Mouse (Mus musculus) G1E (cell line): ENCODE results near the gene Actn4. TPM values are rescaled to one million over a fixed set of nuclear protein-coding genes. Genes with fewer than 3 reads are reported as not detected.
"Not testable (repeated sequence)": the region's sequence is repeated elsewhere in the genome, so short reads cannot be mapped to it uniquely, and the experiment has no call there.

Experiments
- ATAC-seq: 2 replicates; pipeline ENCODE4 v1.8.0; 2016; ENCODE audit warnings: mild to moderate bottlenecking; ENCODE audit not compliant: insufficient number of reproducible peaks, poor library complexity, low FRiP score, severe bottlenecking; ENCODE audit errors: extremely low read depth
- DNase-seq: peaks from one replicate; pipeline ENCODE4 v3.0.0; 2012; ENCODE audit warnings: low spot score
- H3K27me3 ChIP-seq: 2 replicates; pipeline ENCODE4 v1.6.1; 2012; ENCODE audit warnings: mild to moderate bottlenecking, low read length, inconsistent platforms; ENCODE audit not compliant: insufficient read depth
- H3K36me3 ChIP-seq: replicated peaks from 2 replicates; pipeline ENCODE3; 2012; ENCODE audit warnings: mild to moderate bottlenecking, inconsistent platforms
- H3K4me1 ChIP-seq: 2 replicates; pipeline ENCODE4 v1.6.1; 2012; ENCODE audit warnings: low read depth, low read length, inconsistent platforms, mixed read lengths; ENCODE audit not compliant: insufficient read depth
- H3K4me3 ChIP-seq: 2 replicates; pipeline ENCODE4 v1.5.1; 2012; ENCODE audit warnings: low read depth, mild to moderate bottlenecking, inconsistent platforms, low read length, moderate library complexity, mixed read lengths
- H3K9me3 ChIP-seq: replicated peaks from 2 replicates; pipeline ENCODE4 v1.6.1; 2012; ENCODE audit warnings: inconsistent platforms
- CTCF ChIP-seq: IDR thresholded peaks from 2 replicates; pipeline ENCODE4 v1.5.1; 2012; ENCODE audit warnings: low read depth, low read length, inconsistent platforms, mixed read lengths
- GATA1 ChIP-seq: IDR thresholded peaks from 2 replicates; pipeline ENCODE4 v1.6.1; 2012; ENCODE audit warnings: borderline replicate concordance, low read length, inconsistent platforms, mixed read lengths
- GATA2 ChIP-seq: IDR thresholded peaks from 2 replicates; pipeline ENCODE4 v1.6.1; 2012; ENCODE audit warnings: low read depth, low read length, inconsistent platforms, borderline replicate concordance
- POLR2AphosphoS5 ChIP-seq: IDR thresholded peaks from 2 replicates; pipeline ENCODE4 v1.6.1; 2012; ENCODE audit warnings: low read depth, low read length, inconsistent platforms; ENCODE audit not compliant: insufficient replicate concordance
- TAL1 ChIP-seq: conservative IDR thresholded peaks from 2 replicates; pipeline ENCODE4 v1.6.1; 2012; ENCODE audit warnings: low read depth, low read length, inconsistent platforms, mixed read lengths
- polyA plus RNA-seq: library from polyadenylated mRNA; stranded (reverse); fragments of >175 nt; gene quantifications from 2 replicates; pipeline ENCODE4 v1.2.3, GENCODE M21; 2012
- total RNA-seq, 2 experiments: library from RNA; stranded (forward) in 1 of 2; stranded (reverse) in 1 of 2; fragments of 200-1000 nt in 1 of 2; fragments of >200 nt in 1 of 2; fragmentation: Nextera tagmentation in 1 of 2; gene quantifications; 2 replicates each; pipeline ENCODE4 v1.2.3; 2014 to 2017

Actn4 gene
- total and polyA plus RNA-seq, 3 experiments, result 28.1 to 260 (median 121) TPM

DNA sequence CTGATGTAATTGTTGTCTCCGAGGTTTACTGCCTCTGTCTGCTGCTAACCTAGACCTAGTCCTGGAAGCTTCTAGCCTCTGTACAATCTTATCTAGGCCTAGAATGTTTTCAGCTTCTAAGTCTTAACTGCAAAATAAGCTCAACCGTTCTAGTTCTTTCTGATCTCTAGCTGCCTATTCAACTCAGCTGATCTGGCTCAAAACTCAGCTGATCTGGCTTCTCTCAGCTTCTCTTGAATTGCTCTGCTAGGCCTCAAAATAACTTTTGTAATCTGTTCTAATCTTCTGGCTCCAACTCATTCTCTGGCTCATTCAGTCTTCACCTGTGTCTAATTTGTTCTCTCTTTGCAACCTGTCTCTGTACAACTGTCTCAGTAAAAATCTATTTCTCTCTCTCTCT is 87.6 kb downstream of the Actn4 start:
- no peak for ATAC-seq
- DNase-seq, result no peak
- Histone ChIP-seq H3K27me3 (peaks cover 10% of the 10 kb centered on the region; the same call in 1 of the 2 replicates), H3K4me3 (no peak overlapping the region), H3K36me3 (no peaks in the 10 kb centered on the region), H3K4me1 (peaks cover 12% of the 10 kb centered on the region), H3K9me3 (no peaks in the 10 kb centered on the region)
- no peak for TF ChIP-seq TAL1
- no peak for TF ChIP-seq GATA1
- no peak for TF ChIP-seq POLR2AphosphoS5
- no peak for TF ChIP-seq GATA2
- no peak for TF ChIP-seq CTCF

DNA sequence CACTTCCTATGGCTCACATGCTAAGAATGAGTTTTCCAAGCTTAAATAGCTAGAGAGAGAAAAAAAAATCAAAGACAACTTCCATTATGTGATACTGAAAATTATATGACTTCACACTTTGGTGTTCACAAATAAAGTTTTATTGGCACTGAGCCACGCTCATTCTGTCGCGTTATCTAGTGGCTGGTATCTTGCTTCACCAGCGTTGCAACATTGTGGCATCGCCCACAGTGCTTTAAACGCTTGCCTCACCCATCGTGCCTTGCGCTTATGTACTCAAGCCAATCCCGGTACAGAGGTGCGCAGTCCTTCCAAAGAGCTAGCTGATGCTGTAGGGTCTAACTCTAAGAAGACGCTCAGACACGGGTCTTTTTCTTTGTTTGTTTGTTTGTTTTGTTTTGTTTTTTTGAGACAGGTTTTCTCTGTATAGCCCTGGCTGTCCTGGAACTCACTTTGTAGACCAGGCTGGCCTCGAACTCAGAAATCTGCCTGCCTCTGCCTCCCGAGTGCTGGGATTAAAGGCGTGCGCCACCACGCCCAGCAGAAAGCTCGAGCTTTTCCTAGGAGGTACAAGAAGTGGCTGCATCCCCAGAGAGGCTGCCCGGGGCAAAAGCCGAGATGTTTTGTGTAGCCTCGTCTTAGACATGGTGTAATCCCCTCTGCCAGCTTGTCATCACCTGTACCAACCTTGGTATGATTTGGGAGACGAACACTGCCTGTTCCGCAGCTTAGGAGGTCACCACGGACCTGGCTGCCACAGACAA is 91.1 kb downstream of the Actn4 start:
- no peak for ATAC-seq

DNA sequence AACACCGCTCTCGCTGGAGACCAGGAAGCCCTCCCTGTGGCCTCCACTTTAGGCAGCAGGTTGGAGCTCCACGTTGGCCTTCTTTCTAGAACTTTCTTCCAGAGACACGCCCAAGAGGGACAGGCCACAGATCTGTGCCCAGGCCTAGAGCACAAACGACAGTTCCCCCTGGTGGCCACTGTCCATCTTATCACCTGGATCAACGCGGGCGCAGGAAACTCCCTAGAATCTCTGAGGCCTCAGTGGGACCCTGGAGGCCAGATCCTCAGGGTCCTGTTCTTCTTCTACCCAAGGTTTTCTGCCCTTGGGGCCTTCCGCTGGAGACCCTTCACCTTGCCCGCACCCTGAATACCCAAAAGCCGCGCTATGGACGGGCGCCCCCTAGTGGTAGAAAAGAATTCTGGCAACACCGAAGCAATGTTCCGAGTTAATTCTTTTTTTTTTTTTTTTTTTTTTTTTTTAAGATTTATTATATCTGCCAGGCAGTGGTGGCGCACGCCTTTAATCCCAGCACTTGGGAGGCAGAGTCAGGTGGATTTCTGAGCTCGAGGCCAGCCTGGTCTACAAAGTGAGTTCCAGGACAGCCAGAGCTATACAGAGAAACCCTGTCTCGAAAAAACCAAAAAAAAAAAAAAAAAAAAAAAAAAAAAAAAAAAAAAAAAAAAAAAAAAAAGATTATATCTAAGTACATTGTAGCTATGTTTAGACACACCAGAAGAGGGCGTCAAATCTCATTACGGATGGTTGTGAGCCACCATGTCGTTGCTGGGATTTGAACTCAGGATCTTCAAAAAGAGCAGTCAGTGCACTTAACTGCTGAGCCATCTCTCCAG is 94.4 kb downstream of the Actn4 start:
- not testable (repeated sequence) for H3K9me3 ChIP-seq, H3K27me3 ChIP-seq, H3K36me3 ChIP-seq
- peak; percentile 58 for TF ChIP-seq CTCF
- H3K4me3 ChIP-seq, result peak overlapping the region; percentile 63; the same call in 1 of the 2 replicates
- DNase-seq, result peak; percentile 66
- ATAC-seq, result peak; percentile 29; the same call in 1 of the 2 replicates
- peaks cover 46% of the 10 kb centered on the region for H3K4me1 ChIP-seq

More for the DNA sequence above, 91.1 kb downstream of the Actn4 start:
- Histone ChIP-seq H3K27me3 (peaks cover 5% of the 10 kb centered on the region; the same call in 1 of the 2 replicates), H3K4me1 (peaks cover 15% of the 10 kb centered on the region), H3K9me3 (no peaks in the 10 kb centered on the region), H3K36me3 (no peaks in the 10 kb centered on the region), H3K4me3 (no peak overlapping the region)
- TF ChIP-seq TAL1, result no peak
- no peak for TF ChIP-seq GATA2
- TF ChIP-seq CTCF, result no peak
- TF ChIP-seq POLR2AphosphoS5, result no peak
- no peak for TF ChIP-seq GATA1
- no peak for DNase-seq

DNA sequence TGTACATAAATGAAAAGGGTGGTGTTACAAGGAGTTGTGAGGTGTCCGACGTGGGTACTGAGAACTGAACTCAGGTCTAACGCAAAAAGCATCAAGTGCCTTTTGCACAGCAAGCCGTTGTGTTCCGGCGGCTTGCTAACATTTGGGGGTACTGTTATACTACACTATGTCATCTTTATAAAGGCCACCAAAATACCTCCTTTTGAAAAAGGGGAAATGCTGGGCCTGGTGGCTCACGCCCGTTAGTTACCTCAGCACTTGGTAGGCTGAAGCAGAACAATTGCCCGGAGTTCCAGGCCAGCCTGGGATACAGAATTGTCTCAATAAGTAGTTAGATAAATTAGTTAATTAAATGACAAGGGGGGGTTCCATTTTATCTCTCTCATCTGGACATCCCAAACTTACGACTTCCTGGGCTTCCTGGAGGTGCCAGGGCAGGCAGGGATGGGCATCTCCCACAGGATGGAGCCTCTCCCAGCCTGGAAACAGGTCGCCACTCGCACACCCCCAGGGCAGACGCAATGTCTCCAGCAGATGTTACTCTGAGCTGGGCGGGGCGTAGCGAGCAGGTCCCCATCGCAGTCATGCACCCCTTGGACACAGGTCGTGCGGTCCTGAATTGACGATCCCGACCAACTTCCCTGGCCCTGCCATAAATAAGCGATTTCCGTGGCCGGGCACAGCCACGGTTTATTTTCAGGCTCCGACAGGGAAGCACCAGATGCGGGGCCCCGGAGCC is 95.2 kb downstream of the Actn4 start:
- ATAC-seq, result no peak
- Histone ChIP-seq H3K4me3 (peak overlapping the region; percentile 63; the same call in 1 of the 2 replicates), H3K4me1 (peaks cover 47% of the 10 kb centered on the region)

DNA sequence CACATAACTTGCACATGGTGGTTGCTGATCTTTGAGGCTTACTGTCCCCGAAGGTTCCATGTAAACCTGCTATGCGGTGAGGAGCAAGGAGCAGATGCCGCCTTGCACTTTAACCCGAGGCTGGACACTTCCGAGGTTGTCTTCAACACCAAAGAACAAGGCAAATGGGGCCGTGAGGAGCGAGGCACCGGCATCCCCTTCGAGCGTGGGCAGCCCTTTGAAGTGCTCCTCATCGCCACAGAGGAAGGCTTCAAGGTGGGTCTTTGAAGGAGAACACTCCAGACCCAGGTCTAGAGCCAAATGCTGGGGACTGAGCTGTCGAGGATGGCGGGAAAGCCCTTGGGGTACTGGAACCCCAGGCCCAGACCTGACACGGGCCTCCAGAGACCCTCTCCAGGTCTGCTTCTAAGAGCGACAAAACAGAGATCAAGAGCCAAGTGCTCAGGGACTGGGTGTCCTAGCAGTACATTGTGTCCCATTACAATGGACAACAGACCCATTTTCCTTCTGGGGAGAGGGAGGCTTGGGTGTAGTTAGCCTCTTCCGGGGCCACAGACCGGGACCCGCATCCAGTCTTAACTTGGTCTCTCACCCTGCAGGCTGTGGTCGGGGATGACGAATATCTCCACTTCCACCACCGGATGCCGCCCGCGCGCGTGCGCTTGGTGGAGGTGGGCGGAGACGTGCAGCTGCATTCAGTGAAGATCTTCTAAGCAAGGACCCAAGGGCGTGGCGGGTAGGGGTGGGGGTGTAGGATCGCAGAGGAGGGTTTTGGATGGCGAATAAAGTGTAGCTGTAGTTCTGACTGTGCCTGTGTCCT is 96.4 kb downstream of the Actn4 start:
- DNase-seq (peak; percentile 95), ATAC-seq (peak; percentile 89)
- H3K27me3 ChIP-seq, result no peaks in the 10 kb centered on the region; the same call in 1 of the 2 replicates
- H3K4me3 ChIP-seq, result peak overlapping the region; percentile 64; the same call in 1 of the 2 replicates
- TF ChIP-seq CTCF, result no peak
- TF ChIP-seq POLR2AphosphoS5, result no peak
- no peak for TF ChIP-seq GATA2
- TF ChIP-seq TAL1, result no peak
- no peak for TF ChIP-seq GATA1
- peaks cover 4% of the 10 kb centered on the region for H3K9me3 ChIP-seq
- H3K36me3 ChIP-seq, result no peaks in the 10 kb centered on the region
- peaks cover 47% of the 10 kb centered on the region for H3K4me1 ChIP-seq

More for the DNA sequence above, 95.2 kb downstream of the Actn4 start:
- Histone ChIP-seq H3K27me3 (no peaks in the 10 kb centered on the region; the same call in 1 of the 2 replicates), H3K9me3 (no peaks in the 10 kb centered on the region), H3K36me3 (no peaks in the 10 kb centered on the region)
- no peak for TF ChIP-seq GATA2
- TF ChIP-seq GATA1, result no peak
- no peak for DNase-seq

DNA sequence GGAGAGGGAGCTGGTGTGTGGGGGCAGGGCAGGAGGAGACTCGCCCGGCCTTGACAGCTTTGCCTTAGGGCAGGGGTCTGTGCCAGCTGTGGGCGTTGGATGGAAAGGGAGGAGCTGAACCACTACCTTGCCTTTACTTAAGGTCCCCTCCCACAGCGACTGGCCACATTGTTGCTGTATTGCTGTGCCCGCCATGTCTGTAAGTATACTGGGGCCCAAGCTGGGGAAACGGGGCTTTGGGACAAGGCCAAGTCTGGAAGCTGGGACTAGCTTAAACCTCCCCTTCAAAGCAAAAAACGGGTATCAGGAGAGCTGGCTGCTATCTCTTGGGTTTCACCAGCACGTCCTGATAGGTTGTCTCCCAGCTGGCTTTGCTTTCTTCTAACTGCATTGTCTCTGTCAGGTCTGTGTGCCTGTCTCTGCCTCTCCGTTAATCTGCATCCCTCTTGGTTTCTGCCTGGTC is 97.8 kb downstream of the Actn4 start:
- TF ChIP-seq CTCF (no peak), GATA1 (no peak), POLR2AphosphoS5 (no peak), TAL1 (no peak), GATA2 (no peak)
- Histone ChIP-seq H3K4me3 (no peak overlapping the region), H3K4me1 (peaks cover 47% of the 10 kb centered on the region), H3K9me3 (peaks cover 4% of the 10 kb centered on the region), H3K27me3 (no peaks in the 10 kb centered on the region; the same call in 1 of the 2 replicates), H3K36me3 (no peaks in the 10 kb centered on the region)
- no peak for DNase-seq
- no peak for ATAC-seq
